Mouse (Mus musculus): Measurements from ENCODE around the gene Pgm1.
A peak's percentile ranks its signal among the peaks of the same experiment; 100 is the strongest.

Pgm1 gene

GRCm38 (mm10) chr4:99929149-99929612 is at the start of gene Pgm1:
TSS of gene Pgm1 (plus strand) at chr4:99929414.
- no peak for DNase-seq

- peak; percentile 9 for DNase-seq
Observed at GRCm38 (mm10) chr4:99881882-99882281, 47.3 kb upstream of the Pgm1 start.

GRCm38 (mm10) chr4:99882405-99882804 is 46.8 kb upstream of the Pgm1 start:
- DNase-seq = no peak

GRCm38 (mm10) chr4:99913894-99914451 is 15.2 kb upstream of the Pgm1 start:
- DNase-seq = no peak

- no peak for DNase-seq
Observed at GRCm38 (mm10) chr4:99926380-99926779, 2.8 kb upstream of the Pgm1 start.

GRCm38 (mm10) chr4:99928521-99928920 is 693 bp upstream of the Pgm1 start:
- no peak for DNase-seq

- DNase-seq = peak; percentile 68
Observed at GRCm38 (mm10) chr4:99929613-99930517, 651 bp downstream of the Pgm1 start, which contains the start of gene Itgb3bp. TSS of gene Itgb3bp (minus strand) at chr4:99929813.

- no peak for DNase-seq
Observed at GRCm38 (mm10) chr4:99930518-99931239, 1.5 kb downstream of the Pgm1 start.

GRCm38 (mm10) chr4:99931240-99931580 is 2.0 kb downstream of the Pgm1 start:
- no peak for DNase-seq

GRCm38 (mm10) chr4:99931807-99932206 is 2.6 kb downstream of the Pgm1 start:
- DNase-seq = no peak

- no peak for DNase-seq
Observed at GRCm38 (mm10) chr4:99934859-99935258, 5.6 kb downstream of the Pgm1 start.

GRCm38 (mm10) chr4:99936278-99936677 is 7.1 kb downstream of the Pgm1 start:
- DNase-seq = no peak

GRCm38 (mm10) chr4:99939711-99940505 is 10.7 kb downstream of the Pgm1 start:
- DNase-seq = no peak

GRCm38 (mm10) chr4:99941655-99942414 is 12.6 kb downstream of the Pgm1 start:
- DNase-seq = peak; percentile 5

GRCm38 (mm10) chr4:99944606-99945005 is 15.4 kb downstream of the Pgm1 start:
- no peak for DNase-seq

GRCm38 (mm10) chr4:99945011-99945410 is 15.8 kb downstream of the Pgm1 start:
- no peak for DNase-seq

- no peak for DNase-seq
Observed at GRCm38 (mm10) chr4:99946516-99946915, 17.3 kb downstream of the Pgm1 start.

- DNase-seq = no peak
Observed at GRCm38 (mm10) chr4:99947192-99947591, 18.0 kb downstream of the Pgm1 start.

- no peak for DNase-seq
Observed at GRCm38 (mm10) chr4:99947896-99948295, 18.7 kb downstream of the Pgm1 start.

GRCm38 (mm10) chr4:99953904-99954303 is 24.7 kb downstream of the Pgm1 start:
- no peak for DNase-seq

- no peak for DNase-seq
Observed at GRCm38 (mm10) chr4:99955396-99955795, 26.2 kb downstream of the Pgm1 start.

- no peak for DNase-seq
Observed at GRCm38 (mm10) chr4:99957186-99957585, 28.0 kb downstream of the Pgm1 start.

All from thymus, postnatal 25 days (tissue).